Mouse (Mus musculus) neural tube, embryonic 10.5 days (tissue): Measurements from ENCODE around the gene Kidins220.

Experiments
- DNase-seq: peaks from one replicate; pipeline ENCODE4 v3.0.0-alpha.2; 2017; ENCODE audit warnings: low spot score; ENCODE audit errors: extremely low spot score

The Kidins220 gene

GRCm38 (mm10) chr12:25089433-25089832, 114.7 kb downstream of the Kidins220 start:
- DNase-seq = no peak

GRCm38 (mm10) chr12:25092027-25092704, 117.4 kb downstream of the Kidins220 start:
- peak; percentile 93 for DNase-seq

GRCm38 (mm10) chr12:25092751-25093211, 118.1 kb downstream of the Kidins220 start:
- DNase-seq = no peak

GRCm38 (mm10) chr12:25093241-25093774, 118.6 kb downstream of the Kidins220 start:
- peak; percentile 47 for DNase-seq

- peak; percentile 49 for DNase-seq
Observed at GRCm38 (mm10) chr12:25094621-25095521, 120.1 kb downstream of the Kidins220 start.

GRCm38 (mm10) chr12:25095538-25095937, 120.8 kb downstream of the Kidins220 start:
- no peak for DNase-seq

- DNase-seq = peak; percentile 97
Observed at GRCm38 (mm10) chr12:25095974-25096639, 121.4 kb downstream of the Kidins220 start.

GRCm38 (mm10) chr12:25096640-25097051, 121.9 kb downstream of the Kidins220 start:
- no peak for DNase-seq

GRCm38 (mm10) chr12:25097052-25097209, 122.2 kb downstream of the Kidins220 start, which contains the start of gene Id2:
Gene Id2 (minus strand): TSS chr12:25097140.
- DNase-seq = no peak

GRCm38 (mm10) chr12:25097210-25098160, 122.8 kb downstream of the Kidins220 start:
- DNase-seq = peak; percentile 79

GRCm38 (mm10) chr12:25098161-25098550, 123.4 kb downstream of the Kidins220 start:
- DNase-seq = no peak

GRCm38 (mm10) chr12:25098561-25099312, 124.0 kb downstream of the Kidins220 start:
- peak; percentile 96 for DNase-seq

GRCm38 (mm10) chr12:25099313-25099562, 124.5 kb downstream of the Kidins220 start:
- no peak for DNase-seq

GRCm38 (mm10) chr12:25099563-25100408, 125.1 kb downstream of the Kidins220 start:
- peak; percentile 84 for DNase-seq

- peak; percentile 80 for DNase-seq
Observed at GRCm38 (mm10) chr12:25100411-25101217, 125.9 kb downstream of the Kidins220 start.

- DNase-seq = peak; percentile 62
Observed at GRCm38 (mm10) chr12:25101389-25101788, 126.7 kb downstream of the Kidins220 start.

GRCm38 (mm10) chr12:25103911-25104310, 129.2 kb downstream of the Kidins220 start:
- no peak for DNase-seq

- DNase-seq = no peak
Observed at GRCm38 (mm10) chr12:25104541-25104940, 129.8 kb downstream of the Kidins220 start.
